Mouse (Mus musculus): ENCODE measurements around the gene Taok1.
"Not testable (repeated sequence)": the region's sequence is repeated elsewhere in the genome, so short reads cannot be mapped to it uniquely, and the experiment has no call there.

Gene Taok1

DNA sequence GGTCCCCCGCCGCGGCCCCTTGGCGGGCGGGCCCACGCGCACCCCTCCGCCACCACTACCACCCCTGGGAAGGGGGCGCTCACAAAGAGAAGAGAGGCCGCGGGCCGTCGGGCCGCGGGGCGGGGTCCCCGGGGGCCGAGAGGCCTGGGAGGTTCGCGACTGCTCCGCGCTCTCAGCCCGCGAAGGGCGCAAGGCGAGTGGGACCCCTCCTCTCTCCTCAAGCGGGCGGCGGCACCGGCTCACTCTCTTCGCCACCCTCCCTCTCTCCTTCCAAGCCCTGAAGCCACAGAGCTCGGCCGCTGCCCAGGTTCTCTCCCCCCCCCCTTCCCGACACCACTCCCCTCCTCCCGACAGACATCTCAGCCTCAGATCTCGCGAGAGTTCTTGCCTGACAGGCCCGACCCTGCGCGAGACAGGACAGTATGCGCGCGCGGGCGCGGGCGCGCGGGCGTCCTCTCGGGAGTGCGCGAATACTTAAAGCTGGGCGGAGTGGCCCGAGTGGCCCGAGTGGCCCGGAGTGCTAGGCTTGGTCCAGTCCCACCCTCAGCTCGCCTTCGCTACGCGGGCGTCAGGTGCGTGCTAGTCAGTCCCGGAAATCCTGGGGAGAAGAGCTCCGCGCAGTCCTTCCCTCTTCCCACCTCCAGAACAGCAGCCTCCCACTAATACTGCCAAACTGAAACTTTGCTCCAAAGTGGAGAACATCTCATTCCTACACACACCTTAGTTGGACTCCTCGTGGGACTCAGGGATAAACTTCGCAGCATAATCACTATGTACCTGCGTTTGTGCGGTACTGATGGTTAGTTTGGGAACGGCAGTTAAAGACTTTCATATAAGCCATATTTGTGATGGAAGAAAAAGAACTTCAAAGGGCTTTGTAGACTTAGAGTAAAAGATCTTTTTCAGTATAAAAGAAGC lies at the start of gene Taok1:
TSS of gene Taok1 (minus strand) at position 278 of the 918 bp plus-strand sequence.
- DNase-seq: peak; percentile 99

DNA sequence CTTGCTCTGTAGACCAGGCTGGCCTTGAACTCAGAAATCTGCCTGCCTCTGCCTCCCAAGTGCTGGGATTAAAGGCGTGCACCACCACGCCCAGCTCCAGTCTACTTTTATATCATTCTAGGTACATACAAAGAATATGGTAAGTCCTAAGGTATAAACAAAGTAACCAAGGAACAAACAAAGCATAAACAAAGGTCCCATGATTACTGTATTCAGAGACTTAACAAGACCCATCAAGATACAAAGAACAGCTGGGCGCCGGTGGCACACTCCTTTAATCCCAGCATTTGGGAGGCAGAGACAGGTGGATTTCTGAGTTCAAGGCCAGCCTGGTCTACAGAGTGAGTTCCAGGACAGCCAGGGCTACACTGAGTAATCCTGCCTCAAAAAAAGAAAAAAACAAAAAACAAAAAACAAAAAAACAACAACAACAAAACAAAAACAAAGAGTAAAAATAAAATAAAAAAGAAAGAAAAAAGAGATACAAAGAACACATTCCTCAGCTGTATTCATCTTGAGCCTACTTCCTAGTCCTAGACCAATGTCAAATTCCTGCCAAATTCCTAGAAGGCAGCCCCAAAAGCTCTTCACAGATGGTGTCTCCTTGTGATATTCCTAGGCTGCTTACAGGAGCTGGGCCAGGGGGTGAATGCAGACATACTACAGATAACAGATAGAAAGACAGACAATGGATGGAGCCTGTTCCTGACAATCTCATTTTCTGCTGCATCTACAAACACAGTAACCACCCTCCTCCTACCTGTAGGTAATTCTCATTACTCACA lies 46.0 kb upstream of the Taok1 start:
- DNase-seq: not testable (repeated sequence)

DNA sequence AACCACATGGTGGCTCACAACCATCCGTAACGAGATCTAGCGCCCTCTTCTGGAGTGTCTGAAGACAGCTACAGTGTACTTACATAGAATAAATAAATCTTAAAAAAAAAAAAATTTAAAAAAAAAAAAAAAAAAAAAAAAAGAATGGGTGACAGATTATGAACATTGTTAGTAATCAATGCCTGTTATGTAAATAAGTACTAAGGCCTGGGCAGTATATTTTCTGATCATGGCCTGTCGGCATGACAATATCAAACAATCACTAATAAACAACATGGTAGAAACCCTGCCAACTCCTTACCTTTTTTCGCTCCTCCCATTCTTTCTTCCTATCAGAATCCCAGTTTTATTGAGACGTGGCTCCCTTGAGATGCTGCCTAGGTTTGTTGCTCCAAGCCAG lies 44.9 kb upstream of the Taok1 start:
- DNase-seq: no peak

DNA sequence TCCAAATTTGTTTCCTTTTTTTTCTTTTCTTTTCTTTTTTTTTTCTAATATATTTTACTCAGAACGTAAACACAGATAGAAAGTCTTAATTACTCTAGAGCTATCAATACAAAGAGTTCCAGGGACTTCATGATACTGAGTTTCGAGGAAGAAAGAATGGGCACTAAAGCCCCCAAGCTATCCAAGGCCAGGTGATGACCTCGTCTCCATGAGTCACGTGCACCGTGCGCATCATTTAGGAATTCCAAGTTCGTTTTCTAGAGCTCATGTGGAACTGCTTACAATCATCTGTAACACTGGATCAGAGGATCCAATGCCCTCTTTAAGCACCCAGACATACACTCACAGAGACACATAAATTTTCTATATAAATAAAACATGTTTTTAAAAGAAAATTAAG lies 41.3 kb upstream of the Taok1 start:
- DNase-seq: no peak

DNA sequence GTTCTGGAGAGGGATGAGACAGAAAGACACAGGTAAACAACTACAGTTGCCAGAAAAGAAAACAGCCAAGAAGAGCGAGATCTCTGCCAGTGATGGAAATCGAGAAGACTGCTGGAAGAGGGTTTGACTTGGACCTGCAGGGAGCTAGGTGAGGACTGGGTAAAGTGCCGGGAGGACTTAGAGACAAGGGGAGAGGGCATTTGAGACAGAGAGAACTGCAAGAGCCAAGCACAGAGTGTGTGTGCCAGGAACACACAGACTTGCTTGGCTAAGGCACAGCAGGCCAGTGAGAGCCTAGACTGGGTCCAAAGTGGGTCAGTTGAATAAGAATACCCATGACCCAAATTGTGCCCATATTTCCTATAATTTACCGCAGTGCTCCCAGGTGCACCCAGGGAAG lies 37.9 kb upstream of the Taok1 start:
- DNase-seq: no peak

DNA sequence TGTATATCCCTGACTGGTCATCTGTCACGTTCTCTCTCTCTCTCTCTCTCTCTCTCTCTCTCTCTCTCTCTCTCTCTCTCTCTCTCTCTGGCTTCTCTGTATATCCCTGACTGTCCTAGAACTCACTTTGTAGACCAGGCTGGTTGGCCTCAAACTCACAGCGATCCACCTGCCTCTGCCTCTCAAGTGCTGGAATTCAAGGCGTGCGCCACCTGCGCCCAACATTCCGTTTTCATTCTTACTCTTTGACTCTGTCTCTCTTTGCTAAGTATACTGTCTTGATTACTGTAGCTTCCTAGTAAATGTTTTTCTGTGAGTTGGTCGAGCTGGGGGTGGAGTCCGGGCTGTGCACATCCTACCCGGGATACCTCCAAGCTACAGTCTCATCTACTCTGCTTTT lies 33.8 kb upstream of the Taok1 start:
- no peak for DNase-seq

DNA sequence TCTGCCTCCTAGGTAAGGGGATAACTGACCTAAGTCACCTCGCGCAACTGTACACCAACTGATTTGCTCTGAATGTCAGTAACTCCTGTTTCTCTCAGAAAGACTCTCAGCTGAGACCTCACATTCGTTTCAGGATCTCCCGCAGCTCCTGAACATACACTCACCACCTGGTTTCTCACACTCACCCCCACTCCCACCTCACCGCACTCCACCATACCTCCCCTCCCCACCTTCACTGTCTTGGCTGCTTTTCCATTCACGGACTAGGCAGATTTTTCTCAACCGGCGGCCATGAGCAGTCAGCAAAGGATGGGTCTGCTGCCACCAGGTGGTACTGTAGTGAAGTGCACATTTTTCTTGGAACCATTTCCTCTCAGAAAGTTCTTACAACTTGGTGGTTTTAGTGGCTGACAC lies 22.6 kb upstream of the Taok1 start:
- DNase-seq: peak; percentile 82 to 89

DNA sequence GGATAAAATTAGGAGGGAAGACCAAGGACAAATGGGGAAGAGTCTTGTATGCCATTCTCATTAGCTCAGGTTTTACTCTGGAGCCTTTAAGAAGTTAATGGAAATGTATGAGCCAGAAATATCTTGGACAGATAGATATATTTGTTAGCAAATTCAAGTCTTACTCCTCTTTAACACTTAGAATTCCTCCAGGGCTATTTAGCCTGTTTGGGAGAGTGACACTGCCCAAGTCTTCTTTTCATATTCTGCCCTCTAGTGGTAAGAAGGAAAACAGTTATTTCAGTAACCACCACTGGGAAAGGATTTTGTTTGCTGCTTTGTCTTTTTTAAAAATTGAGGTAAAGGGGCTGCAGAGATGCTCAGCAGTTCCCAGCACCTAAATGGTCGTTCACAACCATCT lies 21.9 kb upstream of the Taok1 start:
- DNase-seq: no peak

DNA sequence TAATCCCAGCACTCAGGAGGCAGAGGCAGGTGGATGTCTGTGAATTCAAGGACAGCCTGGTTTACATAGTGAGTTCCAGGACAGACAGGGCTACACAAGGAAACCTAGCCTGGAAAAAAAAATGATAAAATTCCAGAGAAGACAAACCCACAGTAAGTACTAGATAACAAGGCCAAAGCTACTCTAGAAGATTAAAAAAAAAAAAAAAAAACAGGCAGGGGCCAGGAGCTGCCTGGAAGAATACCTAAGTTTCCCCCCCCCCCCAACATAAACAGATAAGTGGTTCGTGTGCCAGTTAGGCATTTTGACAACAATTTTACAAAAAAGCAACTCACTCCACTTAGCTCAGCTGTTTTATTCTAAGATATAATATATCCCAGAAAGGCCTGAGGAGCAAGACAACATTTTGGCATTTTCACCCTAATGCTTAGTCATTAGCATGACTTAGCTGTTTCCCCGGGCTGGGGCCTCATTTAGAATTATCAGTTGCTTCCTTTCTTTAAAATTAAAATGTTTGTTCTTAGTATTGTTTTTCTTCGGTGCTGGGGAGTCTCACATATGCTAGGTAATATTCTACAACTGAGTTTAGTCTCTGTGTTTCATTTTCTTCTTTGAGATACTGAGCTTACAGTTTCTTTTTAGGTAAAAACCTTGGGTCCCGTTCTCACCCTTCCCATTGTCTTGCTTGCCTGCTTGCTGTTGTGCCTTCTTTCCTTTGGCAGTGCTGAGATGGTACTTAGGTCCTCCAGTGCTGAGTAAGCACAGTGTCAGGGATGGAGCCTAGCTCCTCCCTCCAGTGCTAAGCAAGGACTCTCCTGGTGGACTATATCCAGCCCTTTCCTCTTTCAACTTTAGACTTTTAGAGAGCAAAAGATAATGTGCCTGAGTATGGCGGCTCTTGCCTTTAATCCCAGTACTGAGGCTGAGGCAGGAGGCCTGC lies 19.3 kb upstream of the Taok1 start:
- no peak for DNase-seq

DNA sequence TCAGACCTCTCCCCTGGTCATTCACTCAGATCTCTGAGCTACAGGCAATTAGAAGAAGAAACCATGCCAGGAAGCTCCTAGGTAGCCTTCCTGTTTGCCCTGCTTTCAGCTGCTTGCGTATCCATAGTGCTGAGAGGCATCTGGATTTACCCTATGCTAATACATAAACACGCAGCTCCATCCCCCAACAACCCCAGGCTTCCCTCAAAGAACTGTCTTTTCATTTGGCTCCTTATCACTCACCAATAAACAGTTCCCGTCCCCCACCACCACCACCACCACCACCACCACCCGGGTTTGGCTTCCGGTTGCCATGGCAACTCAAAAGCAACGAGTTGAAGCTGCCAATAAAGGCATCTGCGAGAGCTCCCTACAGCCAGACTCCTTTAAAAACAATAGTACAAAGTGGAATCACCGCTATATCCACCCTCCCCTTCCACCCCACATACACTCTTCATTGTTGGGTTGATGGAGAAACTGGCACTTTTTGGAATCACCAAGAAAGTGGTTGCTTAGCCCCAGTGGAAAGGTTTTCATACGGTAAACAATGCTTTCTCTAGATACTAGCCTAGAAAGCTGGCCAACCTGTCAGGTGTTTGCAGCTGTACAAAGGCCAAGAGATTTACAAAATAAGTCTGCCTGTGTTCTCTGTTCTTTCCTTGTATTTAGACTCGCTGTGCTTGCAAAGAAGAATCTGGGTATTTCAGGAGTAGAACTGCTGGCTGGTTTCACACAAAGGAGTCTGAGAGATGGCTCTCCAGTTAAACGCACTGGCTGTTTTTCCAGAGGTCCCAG lies 17.6 kb upstream of the Taok1 start:
- peak in 1 of 2 experiments; percentile 42 for DNase-seq

DNA sequence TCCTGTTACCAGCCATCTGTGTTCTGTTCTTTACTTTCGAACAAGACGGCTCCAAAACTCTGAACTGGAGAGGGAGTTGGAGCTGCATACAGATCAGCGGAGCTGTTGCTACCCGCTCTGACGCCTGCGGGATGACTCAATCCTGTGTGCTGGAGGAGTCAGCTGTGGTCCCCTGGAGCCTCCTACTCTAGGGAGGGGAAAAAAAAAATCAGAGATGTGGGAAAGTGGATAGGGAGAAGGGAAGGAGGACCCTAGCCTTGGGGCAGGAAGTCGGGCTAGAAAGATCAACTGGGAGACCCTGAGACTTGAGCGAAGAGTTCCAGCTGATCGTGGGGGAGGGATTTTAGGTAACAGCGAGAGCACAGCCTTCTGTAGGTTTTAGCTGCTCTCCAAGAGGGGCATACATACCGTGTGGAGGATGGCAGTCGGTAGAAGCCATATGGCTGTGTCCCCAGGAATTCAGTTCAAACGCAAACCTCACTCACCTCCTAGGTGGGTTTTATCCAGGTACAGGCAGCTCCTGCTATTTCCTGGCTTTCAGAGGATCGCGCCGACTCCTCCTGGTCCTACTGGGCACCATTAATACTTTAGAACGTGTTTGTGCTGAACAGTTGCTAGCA lies 16.9 kb upstream of the Taok1 start:
- DNase-seq: no peak

DNA sequence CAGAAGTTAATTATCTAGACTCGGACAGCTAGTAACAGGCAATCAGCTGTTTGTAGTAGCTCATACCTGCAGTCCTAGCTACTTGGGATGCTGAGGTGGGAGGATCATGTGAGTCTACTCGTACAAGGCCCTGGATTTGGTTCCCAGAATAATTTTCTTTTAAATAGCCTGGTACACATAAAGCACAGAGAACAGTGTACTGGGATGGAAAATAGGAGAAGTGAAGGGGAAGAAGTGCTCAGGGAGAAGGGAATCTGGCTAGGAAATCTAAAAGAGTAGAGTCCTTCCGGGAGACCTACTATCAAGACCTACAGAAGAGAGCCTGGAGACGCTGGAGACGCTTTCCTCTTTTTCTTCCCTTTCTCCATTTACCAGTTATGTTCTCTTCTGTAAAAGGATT lies 16.4 kb upstream of the Taok1 start:
- no peak for DNase-seq

DNA sequence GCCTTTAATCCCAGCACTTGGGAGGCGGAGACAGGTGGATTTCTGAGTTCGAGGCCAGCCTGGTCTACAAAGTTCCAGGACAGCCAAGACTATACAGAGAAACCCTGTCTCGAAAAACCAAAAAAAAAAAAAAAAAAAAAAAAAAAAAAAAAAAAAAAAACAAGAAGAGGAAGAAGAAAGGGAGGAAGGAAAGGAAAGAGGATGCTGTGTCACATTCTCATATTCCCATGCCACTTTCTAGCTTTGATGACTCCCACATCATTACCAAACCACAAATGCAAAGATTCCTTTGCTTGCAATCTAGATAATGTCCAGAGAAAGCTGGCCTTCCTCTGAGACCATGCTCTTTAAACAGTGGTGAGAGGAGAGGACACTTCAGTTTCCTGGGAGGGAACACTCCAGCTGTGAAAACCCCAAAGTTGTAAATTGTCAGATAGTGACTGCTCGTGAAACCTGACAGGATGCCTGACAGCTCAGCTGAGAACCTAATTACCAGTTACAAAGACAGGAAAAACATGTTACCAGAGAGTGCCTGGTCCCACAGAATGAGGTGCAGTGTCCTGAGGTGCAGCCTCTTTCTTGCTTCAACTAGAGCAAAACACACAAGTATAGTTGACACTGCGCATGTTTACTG lies 14.4 kb upstream of the Taok1 start:
- no peak for DNase-seq

DNA sequence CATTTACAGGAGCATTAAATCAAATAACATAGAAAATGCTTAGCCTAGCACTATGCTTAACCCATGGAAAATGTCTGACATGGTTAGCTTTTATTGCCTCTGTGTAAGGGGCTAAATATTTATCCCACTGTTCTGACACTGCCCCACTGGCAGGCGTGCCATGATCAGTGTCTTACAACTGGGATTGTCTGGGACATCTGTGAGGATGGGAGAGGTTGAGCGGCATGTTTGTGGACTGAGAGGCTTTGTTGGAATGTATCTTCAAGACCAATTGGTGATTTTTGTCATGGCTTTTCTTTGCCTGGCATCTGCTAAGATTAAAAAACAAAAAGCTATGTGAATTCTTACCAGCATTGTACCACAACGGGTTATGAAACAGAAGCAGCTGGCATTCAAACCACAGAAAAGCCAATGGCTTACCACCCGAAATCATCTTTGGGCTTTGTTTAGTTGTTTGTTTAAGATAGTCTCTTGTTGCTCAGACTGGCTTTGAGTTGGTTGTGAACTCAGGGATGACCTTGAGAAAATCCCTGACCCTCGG lies 7.5 kb upstream of the Taok1 start:
- DNase-seq: no peak

DNA sequence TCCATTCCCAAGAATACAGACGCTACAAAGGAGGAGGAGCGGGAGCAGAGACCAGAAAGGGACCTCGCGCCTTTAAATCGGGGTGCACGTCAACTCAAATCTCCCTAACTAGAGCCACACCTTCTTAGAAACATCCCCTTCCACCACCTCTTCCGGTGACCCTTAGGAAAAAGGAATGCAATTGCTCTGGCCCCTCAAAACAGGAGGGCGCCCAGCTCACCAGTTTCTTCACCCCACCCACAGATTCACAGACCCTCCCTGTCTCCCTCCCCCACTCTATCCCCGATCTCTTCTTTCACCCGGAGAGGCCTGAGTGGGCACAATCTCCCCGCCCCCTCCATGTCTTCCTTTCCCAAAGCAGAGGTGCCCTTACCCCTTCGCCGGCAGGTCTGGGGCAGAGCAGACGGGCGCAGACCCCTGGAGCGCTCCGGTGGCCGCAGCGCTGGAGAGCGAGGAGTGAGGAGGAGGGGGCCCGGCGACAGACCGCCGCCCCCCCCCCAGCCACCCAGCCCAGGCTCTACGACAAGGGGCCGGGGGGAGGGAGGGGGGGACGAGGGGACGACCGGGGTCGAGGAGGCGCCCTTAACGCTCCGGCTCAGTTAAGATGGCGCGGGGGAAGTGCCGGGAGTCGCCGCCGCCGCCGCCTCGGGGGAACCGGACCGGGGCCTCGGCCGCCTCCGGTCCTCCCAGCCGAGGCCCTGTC lies 629 bp downstream of the Taok1 start:
- peak; percentile 47 to 73 for DNase-seq

DNA sequence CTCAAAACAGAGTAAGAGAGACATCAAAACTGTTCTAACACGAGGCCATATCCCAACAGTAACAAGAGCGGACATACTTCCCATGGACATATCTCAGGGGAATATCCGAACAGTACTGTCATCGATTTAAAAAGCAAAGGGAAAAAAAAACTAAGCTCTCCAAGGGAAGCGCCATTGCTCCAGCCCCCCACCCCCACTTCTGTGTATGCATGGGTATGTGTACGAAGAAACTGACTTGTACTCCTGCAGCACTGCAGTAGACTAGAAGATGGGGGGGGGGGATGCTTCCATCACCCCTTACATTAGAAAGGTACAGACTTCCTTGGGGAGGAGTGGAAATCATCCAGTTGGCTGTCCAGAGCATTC lies 1.2 kb downstream of the Taok1 start:
- DNase-seq: no peak

DNA sequence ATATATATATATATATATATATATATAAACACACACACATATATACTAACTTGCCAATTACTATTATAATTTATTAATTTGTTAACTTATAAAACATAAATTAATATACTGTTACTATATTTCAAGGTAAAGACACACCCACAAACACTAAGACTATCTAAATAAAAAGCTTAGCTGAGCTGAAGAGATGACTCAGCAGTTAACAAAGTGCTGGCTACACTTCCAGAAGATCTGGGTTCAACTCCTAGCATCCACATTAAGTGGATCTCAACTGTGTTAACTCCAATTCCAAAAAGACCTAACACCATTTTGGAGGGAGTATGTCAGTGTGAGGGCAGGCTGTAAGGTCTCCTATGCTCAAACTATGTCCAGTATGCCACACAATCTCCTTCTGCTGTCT lies 10.3 kb downstream of the Taok1 start:
- no peak for DNase-seq

DNA sequence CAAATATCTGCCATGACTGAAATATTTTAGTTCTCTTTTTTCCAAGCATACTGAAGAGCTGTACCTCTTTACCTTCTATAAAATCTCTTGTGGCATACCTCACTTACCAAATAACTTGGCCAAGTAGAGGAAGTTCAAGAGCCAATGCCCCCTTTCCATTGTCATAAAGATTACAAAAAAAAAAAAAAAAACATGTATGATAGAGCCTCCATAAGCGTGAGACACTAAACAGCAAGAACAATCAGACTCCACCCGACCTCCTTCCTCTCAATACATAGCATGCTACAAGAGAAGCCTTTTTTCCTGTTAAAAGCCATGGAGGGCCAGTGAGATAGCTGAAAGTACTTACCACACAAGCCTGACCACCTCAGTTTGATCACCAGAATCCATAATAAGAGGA lies 16.2 kb downstream of the Taok1 start:
- no peak for DNase-seq

DNA sequence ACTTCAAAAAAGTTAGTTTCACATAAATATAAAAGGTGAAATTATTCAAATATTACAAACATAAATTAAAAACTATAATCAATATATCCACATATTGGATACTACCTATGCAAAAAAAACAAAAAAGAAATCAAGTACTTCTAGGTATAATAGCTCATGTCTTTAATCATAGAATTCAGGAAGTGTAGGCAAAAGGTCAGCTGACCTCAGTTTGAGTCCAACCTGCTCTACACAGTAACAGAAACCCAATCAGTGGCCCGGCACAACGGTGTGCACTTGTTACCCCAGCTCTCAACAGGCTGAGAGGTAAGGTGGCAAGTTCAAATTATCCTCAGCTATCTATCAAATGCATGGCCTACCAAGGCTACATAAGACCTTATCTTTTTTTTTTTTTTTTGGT lies 16.8 kb downstream of the Taok1 start:
- DNase-seq: no peak

DNA sequence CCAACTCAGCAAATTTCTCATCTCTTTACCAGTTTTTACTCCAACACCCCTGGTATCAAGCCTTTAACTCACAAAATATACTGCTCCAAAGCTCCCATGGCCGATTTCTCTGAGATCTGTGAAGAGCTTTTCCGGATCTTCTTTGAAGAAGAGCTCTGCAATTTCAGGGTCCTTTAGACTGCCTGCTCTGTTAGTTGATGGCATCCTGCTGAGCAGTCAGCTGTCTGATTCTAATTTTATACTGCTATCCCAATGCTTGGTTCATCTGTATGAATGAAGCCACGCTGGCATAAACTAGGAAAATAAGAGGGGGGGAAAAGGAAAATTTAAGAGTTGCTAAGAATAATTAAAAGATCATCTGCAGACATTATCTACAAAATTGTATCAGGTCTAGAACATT lies 22.4 kb downstream of the Taok1 start:
- DNase-seq: no peak
